Mouse (Mus musculus): ENCODE results near the gene Platr25.
"Not testable (repeated sequence)": the region's sequence is repeated elsewhere in the genome, so short reads cannot be mapped to it uniquely, and the experiment has no call there.

DNA sequence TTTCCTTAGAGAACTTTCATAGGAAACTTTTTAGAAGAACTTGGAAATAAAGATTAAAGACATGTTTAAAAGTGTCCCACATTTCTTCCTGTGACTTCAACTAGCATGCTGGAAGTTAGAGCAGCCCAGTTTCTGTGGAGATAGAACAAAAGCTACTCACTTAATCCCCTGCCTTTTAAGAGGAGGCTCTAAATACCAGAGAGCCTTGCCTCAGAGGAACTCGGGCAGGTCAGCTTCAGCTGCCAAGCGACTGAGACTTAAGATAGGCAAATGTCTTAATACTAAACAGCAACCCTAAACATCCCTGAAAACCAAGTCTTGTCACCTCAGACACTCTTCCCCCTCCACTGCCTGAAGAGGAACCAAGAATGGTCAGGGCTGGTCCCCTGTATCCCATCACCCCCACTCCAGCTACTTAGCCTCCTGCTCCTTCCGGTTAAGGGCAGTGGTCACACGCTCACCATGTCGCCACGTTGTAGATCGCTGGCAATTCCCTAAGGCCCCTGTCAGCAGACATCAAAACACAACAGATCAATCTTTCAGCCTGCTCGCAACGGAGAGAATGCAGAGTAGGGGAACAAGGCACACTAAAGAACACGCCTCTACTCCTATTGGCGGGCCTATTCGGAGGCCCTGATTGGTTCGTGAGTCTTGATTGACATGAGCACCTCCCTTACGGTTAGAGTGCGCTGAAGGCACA is 136.8 kb downstream of the Platr25 start, which contains the start of gene 6720489N17Rik:
- not testable (repeated sequence) for TF ChIP-seq TCF12 (IDR thresholded peaks at IDR 0.05; ENCODE audit: insufficient read depth, poor library complexity, severe bottlenecking); USF1 (IDR thresholded peaks at IDR 0.05; ENCODE audit: low read depth)

Data from myocyte (in vitro differentiated cells).